Mouse (Mus musculus): ENCODE data around the gene Bcas3.

DNA sequence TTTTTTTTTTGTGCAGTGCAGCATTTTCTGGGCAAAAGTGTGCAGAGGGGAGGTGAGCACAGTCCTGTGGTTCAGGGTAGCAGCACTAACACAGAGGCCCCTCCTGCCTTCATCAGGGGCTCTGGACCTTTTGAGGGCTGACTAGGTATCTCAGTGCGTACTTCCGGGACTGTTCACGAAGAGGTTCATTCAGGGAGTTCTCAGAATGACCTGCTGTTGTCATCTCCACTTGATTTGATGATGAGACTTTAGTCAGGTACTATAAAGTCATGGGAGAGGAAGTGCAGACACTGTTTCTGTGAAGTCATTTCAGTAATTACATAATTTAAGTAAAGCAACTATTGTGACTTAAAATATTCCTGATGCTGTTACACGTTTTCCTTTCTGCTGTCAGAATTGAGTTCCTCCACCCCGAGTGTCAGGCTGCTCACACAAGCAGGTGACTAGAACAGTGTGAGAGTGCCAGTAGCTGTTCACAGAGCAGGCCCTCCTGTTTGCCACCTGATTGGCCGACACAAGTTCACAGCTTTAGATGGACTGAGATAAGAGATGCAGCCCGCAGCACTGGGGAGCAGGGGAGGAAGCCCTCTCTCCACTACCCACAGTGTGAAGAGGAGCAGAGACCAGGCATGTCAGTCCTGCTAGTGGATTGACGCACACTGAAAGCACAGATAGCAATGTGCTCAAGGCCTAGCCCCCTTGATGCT lies 100.8 kb downstream of the Bcas3 start:
- TF ChIP-seq CTCF (IDR thresholded peaks at IDR 0.05; ENCODE audit: low read depth, low read length), result no peak
- no peak for TF ChIP-seq POLR2A (IDR thresholded peaks at IDR 0.05; ENCODE audit: insufficient read depth, low read length)
- no peak for TF ChIP-seq EP300 (IDR thresholded peaks at IDR 0.05; ENCODE audit: insufficient read depth, low read depth, low read length)
